Mouse (Mus musculus): ENCODE measurements around the gene Fgf2. TPM values are rescaled to one million over a fixed set of nuclear protein-coding genes. Genes with fewer than 3 reads are reported as not detected.
A peak's percentile ranks its signal among the peaks of the same experiment; 100 is the strongest.

Gene Fgf2
- polyA plus RNA-seq, 1 experiment from 2014 or later: 1.6 TPM

- no peaks in the 10 kb centered on the region for H3K36me3 ChIP-seq (replicated peaks; ENCODE audit: control insufficient read depth, insufficient read depth, low read depth, low read length)
- no peaks in the 10 kb centered on the region for H3K9me3 ChIP-seq (replicated peaks; ENCODE audit: control insufficient read depth, low read length)
- peak within 1 kb of the TSS; percentile 96 for H3K4me3 ChIP-seq (ENCODE audit: low read depth, low read length)
- peak within 1 kb of the TSS; percentile 88 for H3K4me2 ChIP-seq (ENCODE audit: low read depth, low read length)
- peak within 1 kb of the TSS; percentile 78 for H3K9ac ChIP-seq (replicated peaks; ENCODE audit: low read length)
- H3K27me3 ChIP-seq (ENCODE audit: control insufficient read depth, insufficient read depth, low read length): no peaks in the 10 kb centered on the region
- DNase-seq (ENCODE audit: low spot score) (peak; percentile 95), ATAC-seq (replicated peaks; ENCODE audit: insufficient number of reproducible peaks, low FRiP score, low TSS enrichment, low read depth) (peak; percentile 82)
- under 1% methylated on average over 50 of the region's 50 CpGs for WGBS
- H3K27ac ChIP-seq (replicated peaks; ENCODE audit: low read depth, low read length): peak within 1 kb of the TSS; percentile 85
- 0 out of 2 replicates have a peak, but pooled peaks cover 2% of the 10 kb centered on the region for H3K4me1 ChIP-seq (ENCODE audit: control insufficient read depth, insufficient read depth, low read length)
These were observed 71.9 kb downstream of the Fgf2 start, which contains the start of gene Nudt6 for GRCm38 (mm10) chr3:37420072-37420471. Gene Nudt6, minus strand, starts transcription at chr3:37420211.

- H3K27ac ChIP-seq (replicated peaks; ENCODE audit: low read depth, low read length): peak overlapping the region; percentile 85
- ATAC-seq (replicated peaks; ENCODE audit: insufficient number of reproducible peaks, low FRiP score, low TSS enrichment, low read depth) (no peak), DNase-seq (ENCODE audit: low spot score) (peak; percentile 29)
- H3K27me3 ChIP-seq (ENCODE audit: control insufficient read depth, insufficient read depth, low read length): no peaks in the 10 kb centered on the region
- no peaks in the 10 kb centered on the region for H3K9me3 ChIP-seq (replicated peaks; ENCODE audit: control insufficient read depth, low read length)
- H3K36me3 ChIP-seq (replicated peaks; ENCODE audit: control insufficient read depth, insufficient read depth, low read depth, low read length): no peaks in the 10 kb centered on the region
- peak overlapping the region; percentile 88 for H3K4me2 ChIP-seq (ENCODE audit: low read depth, low read length)
- under 1% methylated on average over 23 of the region's 24 CpGs for WGBS
- H3K4me3 ChIP-seq (ENCODE audit: low read depth, low read length): peak overlapping the region; percentile 96
- H3K4me1 ChIP-seq (ENCODE audit: control insufficient read depth, insufficient read depth, low read length): 0 out of 2 replicates have a peak, but pooled peaks cover 2% of the 10 kb centered on the region
- peak overlapping the region; percentile 78 for H3K9ac ChIP-seq (replicated peaks; ENCODE audit: low read length)
These were observed 72.5 kb downstream of the Fgf2 start for GRCm38 (mm10) chr3:37420641-37421040.

- WGBS: 19% methylated on average over 3 of the region's 3 CpGs
- ATAC-seq (replicated peaks; ENCODE audit: insufficient number of reproducible peaks, low FRiP score, low TSS enrichment, low read depth) (no peak), DNase-seq (ENCODE audit: low spot score) (no peak)
- H3K9me3 ChIP-seq (replicated peaks; ENCODE audit: control insufficient read depth, low read length): no peaks in the 10 kb centered on the region
- no peaks in the 10 kb centered on the region for H3K27me3 ChIP-seq (ENCODE audit: control insufficient read depth, insufficient read depth, low read length)
- no peak overlapping the region for H3K27ac ChIP-seq (replicated peaks; ENCODE audit: low read depth, low read length)
- peak overlapping the region; percentile 78 for H3K9ac ChIP-seq (replicated peaks; ENCODE audit: low read length)
- H3K36me3 ChIP-seq (replicated peaks; ENCODE audit: control insufficient read depth, insufficient read depth, low read depth, low read length): no peaks in the 10 kb centered on the region
- peak overlapping the region; percentile 88 for H3K4me2 ChIP-seq (ENCODE audit: low read depth, low read length)
- H3K4me1 ChIP-seq (ENCODE audit: control insufficient read depth, insufficient read depth, low read length): 0 out of 2 replicates have a peak, but pooled peaks cover 2% of the 10 kb centered on the region
- H3K4me3 ChIP-seq (ENCODE audit: low read depth, low read length): peak overlapping the region; percentile 96
These were observed 73.0 kb downstream of the Fgf2 start for GRCm38 (mm10) chr3:37421179-37421578.

GRCm38 (mm10) chr3:37426069-37426468, 77.9 kb downstream of the Fgf2 start:
- Histone ChIP-seq H3K4me1 (ENCODE audit: control insufficient read depth, insufficient read depth, low read length) (0 out of 2 replicates have a peak, but pooled peaks cover 2% of the 10 kb centered on the region), H3K4me3 (ENCODE audit: low read depth, low read length) (no peak overlapping the region), H3K9me3 (replicated peaks; ENCODE audit: control insufficient read depth, low read length) (no peaks in the 10 kb centered on the region), H3K27ac (replicated peaks; ENCODE audit: low read depth, low read length) (no peak overlapping the region), H3K27me3 (ENCODE audit: control insufficient read depth, insufficient read depth, low read length) (no peaks in the 10 kb centered on the region), H3K9ac (replicated peaks; ENCODE audit: low read length) (no peak overlapping the region), H3K36me3 (replicated peaks; ENCODE audit: control insufficient read depth, insufficient read depth, low read depth, low read length) (no peaks in the 10 kb centered on the region; the same call in 1 of the 2 replicates), H3K4me2 (ENCODE audit: low read depth, low read length) (no peak overlapping the region)
- no peak for ATAC-seq (replicated peaks; ENCODE audit: insufficient number of reproducible peaks, low FRiP score, low TSS enrichment, low read depth)
- WGBS: 97% methylated on average over 3 of the region's 3 CpGs
- no peak for DNase-seq (ENCODE audit: low spot score)

GRCm38 (mm10) chr3:37430359-37430758, 82.2 kb downstream of the Fgf2 start:
- H3K27ac ChIP-seq (replicated peaks; ENCODE audit: low read depth, low read length): no peak overlapping the region
- H3K4me3 ChIP-seq (ENCODE audit: low read depth, low read length): no peak overlapping the region
- DNase-seq (ENCODE audit: low spot score) (no peak), ATAC-seq (replicated peaks; ENCODE audit: insufficient number of reproducible peaks, low FRiP score, low TSS enrichment, low read depth) (no peak)
- H3K9me3 ChIP-seq (replicated peaks; ENCODE audit: control insufficient read depth, low read length): no peaks in the 10 kb centered on the region
- H3K36me3 ChIP-seq (replicated peaks; ENCODE audit: control insufficient read depth, insufficient read depth, low read depth, low read length): peaks cover 2% of the 10 kb centered on the region
- H3K9ac ChIP-seq (replicated peaks; ENCODE audit: low read length): no peak overlapping the region
- no peaks in the 10 kb centered on the region for H3K4me1 ChIP-seq (ENCODE audit: control insufficient read depth, insufficient read depth, low read length)
- H3K4me2 ChIP-seq (ENCODE audit: low read depth, low read length): no peak overlapping the region
- no peaks in the 10 kb centered on the region for H3K27me3 ChIP-seq (ENCODE audit: control insufficient read depth, insufficient read depth, low read length)

GRCm38 (mm10) chr3:37439770-37440169, 91.6 kb downstream of the Fgf2 start:
- WGBS: 90% methylated on average over 1 of the region's 1 CpGs
- H3K9ac ChIP-seq (replicated peaks; ENCODE audit: low read length): no peak overlapping the region
- no peaks in the 10 kb centered on the region; the same call in 1 of the 2 replicates for H3K36me3 ChIP-seq (replicated peaks; ENCODE audit: control insufficient read depth, insufficient read depth, low read depth, low read length)

GRCm38 (mm10) chr3:37443409-37443808, 95.3 kb downstream of the Fgf2 start:
- WGBS: 98% methylated on average over 2 of the region's 2 CpGs
- H3K36me3 ChIP-seq (replicated peaks; ENCODE audit: control insufficient read depth, insufficient read depth, low read depth, low read length): no peaks in the 10 kb centered on the region; the same call in 1 of the 2 replicates
- DNase-seq (ENCODE audit: low spot score): no peak
- no peak overlapping the region for H3K4me2 ChIP-seq (ENCODE audit: low read depth, low read length)
- H3K9me3 ChIP-seq (replicated peaks; ENCODE audit: control insufficient read depth, low read length): no peaks in the 10 kb centered on the region
- H3K9ac ChIP-seq (replicated peaks; ENCODE audit: low read length): no peak overlapping the region
- no peaks in the 10 kb centered on the region for H3K27me3 ChIP-seq (ENCODE audit: control insufficient read depth, insufficient read depth, low read length)
- ATAC-seq (replicated peaks; ENCODE audit: insufficient number of reproducible peaks, low FRiP score, low TSS enrichment, low read depth): no peak
- no peak overlapping the region for H3K4me3 ChIP-seq (ENCODE audit: low read depth, low read length)
- H3K4me1 ChIP-seq (ENCODE audit: control insufficient read depth, insufficient read depth, low read length): no peaks in the 10 kb centered on the region
- no peak overlapping the region for H3K27ac ChIP-seq (replicated peaks; ENCODE audit: low read depth, low read length)

More at GRCm38 (mm10) chr3:37439770-37440169, 91.6 kb downstream of the Fgf2 start:
- Histone ChIP-seq H3K4me2 (ENCODE audit: low read depth, low read length) (no peak overlapping the region), H3K4me3 (ENCODE audit: low read depth, low read length) (no peak overlapping the region), H3K9me3 (replicated peaks; ENCODE audit: control insufficient read depth, low read length) (no peaks in the 10 kb centered on the region), H3K27me3 (ENCODE audit: control insufficient read depth, insufficient read depth, low read length) (no peaks in the 10 kb centered on the region), H3K27ac (replicated peaks; ENCODE audit: low read depth, low read length) (no peak overlapping the region), H3K4me1 (ENCODE audit: control insufficient read depth, insufficient read depth, low read length) (no peaks in the 10 kb centered on the region)
- no peak for DNase-seq (ENCODE audit: low spot score)
- no peak for ATAC-seq (replicated peaks; ENCODE audit: insufficient number of reproducible peaks, low FRiP score, low TSS enrichment, low read depth)

- Histone ChIP-seq H3K36me3 (replicated peaks; ENCODE audit: control insufficient read depth, insufficient read depth, low read depth, low read length) (no peaks in the 10 kb centered on the region), H3K4me2 (ENCODE audit: low read depth, low read length) (no peak overlapping the region), H3K27me3 (ENCODE audit: control insufficient read depth, insufficient read depth, low read length) (no peaks in the 10 kb centered on the region), H3K9me3 (replicated peaks; ENCODE audit: control insufficient read depth, low read length) (no peaks in the 10 kb centered on the region), H3K4me1 (ENCODE audit: control insufficient read depth, insufficient read depth, low read length) (no peaks in the 10 kb centered on the region), H3K4me3 (ENCODE audit: low read depth, low read length) (no peak overlapping the region), H3K27ac (replicated peaks; ENCODE audit: low read depth, low read length) (no peak overlapping the region), H3K9ac (replicated peaks; ENCODE audit: low read length) (no peak overlapping the region)
- no peak for DNase-seq (ENCODE audit: low spot score)
- WGBS: 92% methylated on average over 1 of the region's 1 CpGs
- no peak for ATAC-seq (replicated peaks; ENCODE audit: insufficient number of reproducible peaks, low FRiP score, low TSS enrichment, low read depth)
These were observed 107.8 kb downstream of the Fgf2 start for GRCm38 (mm10) chr3:37455992-37456391.
